Mouse (Mus musculus): ENCODE results near the gene 1110051M20Rik.

DNA sequence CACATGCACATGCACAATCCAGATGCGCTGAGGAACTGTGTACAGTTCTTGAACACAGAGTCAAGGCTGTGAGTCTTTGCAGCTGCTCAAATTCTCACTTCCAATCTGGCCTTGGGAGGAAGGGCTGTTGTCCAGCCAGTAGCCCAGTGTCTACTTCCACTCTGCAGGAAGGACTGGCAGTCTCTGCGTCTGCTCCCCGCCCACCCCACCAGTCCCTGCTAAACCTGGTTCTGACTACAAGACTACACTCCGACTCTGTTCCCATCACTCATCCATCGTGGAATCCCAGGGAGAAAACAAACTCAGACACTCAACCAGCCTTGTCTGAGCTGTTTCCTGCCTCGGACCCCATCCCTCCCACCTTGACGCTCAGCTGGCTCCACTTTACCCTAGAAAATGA is 31.3 kb upstream of the 1110051M20Rik start:
- no peak for TF ChIP-seq GATA1 (IDR thresholded peaks at IDR 0.05; ENCODE audit: borderline replicate concordance, low read length)
- no peak for TF ChIP-seq FLI1 (IDR thresholded peaks at IDR 0.05; ENCODE audit: low read length)

Data from megakaryocyte, embryonic 14.5 days (primary cell).